Mouse (Mus musculus) stomach, embryonic 16.5 days (tissue): Measurements from ENCODE around the gene Ak8. TPM values are rescaled to one million over a fixed set of nuclear protein-coding genes. Genes with fewer than 3 reads are reported as not detected.

ENCODE experiments used
- ATAC-seq: fragments of 200-750 bp; cut with Nextera tagmentation; 2 replicates; pipeline ENCODE4 v1.8.0; 2017; ENCODE audit warnings: moderate number of reproducible peaks, moderate TSS enrichment; ENCODE audit not compliant: insufficient read depth, low FRiP score
- H3K27ac ChIP-seq: fragments of 300-500 bp; sonication (generic); 2 replicates; pipeline ENCODE4 v1.5.1; 2014; ENCODE audit warnings: low read length
- H3K27me3 ChIP-seq: fragments of 300-500 bp; sonication (generic); 2 replicates; pipeline ENCODE4 v1.6.1; 2014; ENCODE audit warnings: low read length, control low read depth, mixed read lengths; ENCODE audit not compliant: control insufficient read depth, insufficient read depth
- H3K36me3 ChIP-seq: fragments of 300-500 bp; sonication (generic); 2 replicates; pipeline ENCODE4 v1.6.1; 2014; ENCODE audit warnings: low read length; ENCODE audit not compliant: control insufficient read depth, insufficient read depth
- H3K4me1 ChIP-seq: fragments of 300-500 bp; sonication (generic); 2 replicates; pipeline ENCODE4 v1.6.1; 2014; ENCODE audit warnings: low read length, control low read depth, mixed read lengths; ENCODE audit not compliant: control insufficient read depth, insufficient read depth
- H3K4me2 ChIP-seq: fragments of 300-500 bp; sonication (generic); 2 replicates; pipeline ENCODE4 v1.6.1; 2014; ENCODE audit warnings: low read depth, low read length, mixed read lengths
- H3K4me3 ChIP-seq: fragments of 300-500 bp; sonication (generic); replicated peaks from 2 replicates; pipeline ENCODE4 v1.5.1; 2014; ENCODE audit warnings: mild to moderate bottlenecking, low read length
- H3K9ac ChIP-seq: fragments of 300-500 bp; sonication (generic); 2 replicates; pipeline ENCODE4 v1.6.1; 2014; ENCODE audit warnings: low read length
- H3K9me3 ChIP-seq: fragments of 300-500 bp; sonication (generic); replicated peaks from 2 replicates; pipeline ENCODE4 v1.6.1; 2016; ENCODE audit warnings: low read length, control low read depth; ENCODE audit not compliant: control insufficient read depth
- WGBS: fragments of 180-500 bp; shearing (Covaris S2); extraction: QIAGEN DNeasy Blood & Tissue Kit; methylation state at CpG from one replicate; pipeline ENCODE4 v1.1.7; 2014; 5-methylcytosine and 5-hydroxymethylcytosine counted together
- microRNA-seq: library from miRNA; unstranded; fragments of <30 nt; microRNA quantifications from one replicate; pipeline ENCODE4, GENCODE M21; 2016
- polyA plus RNA-seq: library from polyadenylated mRNA; unstranded; fragments of >200 nt; fragmentation: Nextera tagmentation; extraction: Ambion mirVana; gene quantifications from 2 replicates; pipeline ENCODE4 v1.2.1, GENCODE M21; 2015

Ak8 gene
- polyA plus RNA-seq, 1 experiment from 2014 or later, result 0.46 TPM

DNA sequence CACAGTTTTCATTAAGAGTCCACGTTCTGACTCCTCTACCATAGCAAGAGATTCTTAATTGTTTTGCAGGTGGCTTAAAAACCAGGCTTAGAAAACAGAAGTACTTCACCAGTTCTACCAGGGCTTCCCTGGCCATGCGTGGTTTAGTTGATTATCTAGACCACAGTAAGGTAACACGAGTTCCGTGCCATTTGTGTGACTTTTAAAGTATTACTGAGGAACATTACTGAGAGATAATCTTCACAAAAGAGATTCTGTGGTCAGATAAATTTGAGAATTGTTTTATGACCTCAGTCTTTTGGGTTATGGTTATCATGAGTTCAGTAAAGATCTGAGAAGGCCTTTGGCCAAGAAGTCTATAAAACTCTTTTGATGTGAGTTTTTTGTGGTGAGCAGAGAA, 159.3 kb downstream of the Ak8 start:
- H3K4me3 ChIP-seq, result no peak overlapping the region
- no peak overlapping the region for H3K4me2 ChIP-seq
- no peak overlapping the region for H3K9ac ChIP-seq
- H3K4me1 ChIP-seq, result no peaks in the 10 kb centered on the region
- no peak overlapping the region for H3K27ac ChIP-seq
- no peaks in the 10 kb centered on the region for H3K27me3 ChIP-seq
- 85% methylated on average over 4 of the region's 4 CpGs for WGBS
- H3K9me3 ChIP-seq, result no peaks in the 10 kb centered on the region
- no peak for ATAC-seq
- H3K36me3 ChIP-seq, result peaks cover 16% of the 10 kb centered on the region

- H3K36me3 ChIP-seq, result peaks cover 16% of the 10 kb centered on the region
These were observed 160.9 kb downstream of the Ak8 start for GRCm38 (mm10) chr2:28860678-28861423.

More at GRCm38 (mm10) chr2:28860678-28861423, 160.9 kb downstream of the Ak8 start:
- Histone ChIP-seq H3K27me3 (no peaks in the 10 kb centered on the region), H3K4me1 (no peaks in the 10 kb centered on the region), H3K9me3 (no peaks in the 10 kb centered on the region), H3K4me2 (no peak overlapping the region), H3K4me3 (no peak overlapping the region), H3K27ac (no peak overlapping the region), H3K9ac (no peak overlapping the region)
- 92% methylated on average over 8 of the region's 8 CpGs for WGBS
- no peak for ATAC-seq

Small RNA genes within 50 kb of the gene (microRNA-seq; reads per million reads assigned to microRNA genes)
- gene Mir3088, result 0.83 reads per million

Other genes starting within 250 kb of the Ak8 start
- 0.80 and 0.99 TPM in 2 replicates for gene 1700007K13Rik, start 233.8 kb upstream of the Ak8 start, polyA plus RNA-seq
- 53.5 and 54.0 TPM in 2 replicates for gene Mrps2, start 232.1 kb upstream of the Ak8 start, polyA plus RNA-seq
- 3.2 and 3.5 TPM in 2 replicates for gene Gbgt1, start 203.3 kb upstream of the Ak8 start, polyA plus RNA-seq
- 7.4 and 8.9 TPM in 2 replicates for gene Gm10134, start 194.1 kb upstream of the Ak8 start, polyA plus RNA-seq
- gene Ralgds, start 187.0 kb upstream of the Ak8 start, polyA plus RNA-seq, result 24.6 and 28.2 TPM in 2 replicates
- gene Cel, start 136.8 kb upstream of the Ak8 start, polyA plus RNA-seq, result 562 and 718 TPM in 2 replicates
- 37.2 and 38.2 TPM in 2 replicates for gene Gtf3c5, start 116.4 kb upstream of the Ak8 start, polyA plus RNA-seq
- gene Gfi1b, start 78.2 kb upstream of the Ak8 start, polyA plus RNA-seq, result 4.3 and 6.5 TPM in 2 replicates
- 16.5 and 18.8 TPM in 2 replicates for gene Tsc1, start 58.9 kb upstream of the Ak8 start, polyA plus RNA-seq
- 1.3 and 1.5 TPM in 2 replicates for gene Spaca9, start 437 bp upstream of the Ak8 start, polyA plus RNA-seq
- 10.0 and 11.4 TPM in 2 replicates for gene Gtf3c4, start 140.2 kb downstream of the Ak8 start, polyA plus RNA-seq
- gene Ddx31, start 140.2 kb downstream of the Ak8 start, polyA plus RNA-seq, result 11.9 and 12.7 TPM in 2 replicates
- not detected in 2 replicates for gene Barhl1, start 216.5 kb downstream of the Ak8 start, polyA plus RNA-seq